Mouse (Mus musculus): ENCODE measurements around the gene Aicda.

DNA sequence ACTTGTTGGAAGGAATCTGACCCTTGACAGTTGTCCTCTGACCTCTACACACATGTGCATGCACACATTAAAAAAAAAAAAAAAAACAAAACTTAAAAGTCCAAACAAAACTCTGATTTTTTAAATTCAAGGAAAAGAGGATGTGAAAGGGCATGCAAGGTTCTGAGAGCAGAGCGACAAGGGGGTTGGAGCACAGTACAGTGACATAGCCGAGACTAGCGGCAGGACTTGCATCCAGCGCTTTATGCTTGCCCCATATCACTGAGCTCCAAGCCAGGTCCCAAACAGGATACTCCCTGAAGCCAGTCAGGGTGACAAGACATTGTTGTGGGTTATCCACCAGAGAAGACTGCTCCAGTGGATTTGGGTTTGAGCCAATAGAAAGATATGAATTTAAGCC lies 44.4 kb downstream of the Aicda start:
- TF ChIP-seq CTCF (IDR thresholded peaks at IDR 0.05) = no peak
- no peak for TF ChIP-seq EP300 (IDR thresholded peaks at IDR 0.05)
